Mouse (Mus musculus) erythroid progenitor cell, adult 5-6 weeks (primary cell): ENCODE data around the gene Tent4b. TPM values are rescaled to one million over a fixed set of nuclear protein-coding genes. Genes with fewer than 3 reads are reported as not detected.

Source experiments
- ATAC-seq: replicated peaks from 2 replicates; pipeline ENCODE4 v1.8.0; 2016; ENCODE audit warnings: moderate number of reproducible peaks, mild to moderate bottlenecking, moderate TSS enrichment, inconsistent platforms; ENCODE audit not compliant: poor library complexity, low FRiP score, severe bottlenecking
- total RNA-seq, 2 experiments: library from RNA; stranded (forward) in 1 of 2; stranded (reverse) in 1 of 2; fragments of 150-400 nt in 1 of 2; fragments of 186-747, 209-891 nt in 1 of 2; gene quantifications; 2 replicates each; pipeline versions ENCODE4 v1.2.3 to v1.2.4; 2015 to 2017; ENCODE audit warnings: low replicate concordance in 2 of 2

Gene Tent4b
- total RNA-seq, 2 experiments from 2014 or later: 24.1 to 24.7 TPM

DNA sequence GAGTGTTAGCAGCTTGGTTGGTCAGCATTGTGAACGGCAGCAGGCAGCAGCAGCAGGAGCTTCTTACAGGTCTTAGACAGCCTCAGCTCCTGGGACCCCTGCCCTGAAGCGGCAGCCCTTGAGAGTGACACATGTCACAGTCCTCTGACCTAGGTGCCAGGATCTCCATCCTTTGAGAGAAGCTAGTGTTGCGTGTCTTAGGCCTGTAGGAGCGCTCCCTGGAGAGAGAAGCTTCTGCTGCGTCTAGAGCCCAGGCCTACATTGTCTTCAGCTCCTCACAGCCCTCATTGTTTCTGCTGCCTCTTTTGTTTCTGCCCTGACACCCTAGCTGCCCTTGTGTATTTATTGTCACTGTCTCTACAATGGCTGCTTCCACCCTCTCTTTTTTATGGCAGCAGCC lies 26.3 kb downstream of the Tent4b start:
- no peak for ATAC-seq

DNA sequence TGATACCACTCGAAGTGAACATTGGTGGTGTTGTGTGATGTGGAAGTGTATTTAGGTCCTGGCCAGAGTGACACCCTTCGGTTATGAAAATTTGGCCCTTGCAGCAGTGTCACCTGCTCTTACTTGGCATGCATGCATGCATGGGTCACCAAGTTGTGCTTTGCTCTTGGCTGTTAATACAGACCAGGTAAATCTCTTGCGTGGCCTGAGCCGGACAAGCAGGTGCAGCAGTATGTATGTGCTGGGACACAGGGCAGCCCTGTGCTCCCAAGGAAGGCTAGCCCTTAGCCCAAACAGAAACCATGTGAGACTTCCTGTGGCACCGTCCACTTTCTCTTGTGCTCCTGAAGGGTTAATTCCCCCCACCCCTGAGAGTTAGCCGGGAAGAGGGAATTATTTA lies 28.8 kb downstream of the Tent4b start:
- ATAC-seq: no peak

DNA sequence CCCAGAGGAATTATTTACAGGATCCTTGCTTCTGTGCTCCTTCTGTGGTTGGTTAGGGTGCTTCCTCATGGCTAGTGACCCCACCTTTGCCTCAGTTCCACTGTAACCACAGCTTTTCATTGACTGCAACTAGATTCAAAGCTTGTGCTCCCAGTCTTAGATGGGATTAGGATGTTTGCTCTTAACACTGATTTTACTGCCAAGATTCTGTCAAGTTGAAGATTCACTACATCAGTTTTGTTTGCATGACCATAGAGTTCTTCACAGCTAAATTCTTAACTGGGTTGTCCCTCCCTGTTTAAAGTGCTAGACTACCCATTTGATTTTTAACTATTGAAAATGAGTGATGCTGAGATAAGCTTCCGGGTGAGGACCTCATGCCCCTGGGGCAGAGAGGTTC lies 29.3 kb downstream of the Tent4b start:
- ATAC-seq: no peak

DNA sequence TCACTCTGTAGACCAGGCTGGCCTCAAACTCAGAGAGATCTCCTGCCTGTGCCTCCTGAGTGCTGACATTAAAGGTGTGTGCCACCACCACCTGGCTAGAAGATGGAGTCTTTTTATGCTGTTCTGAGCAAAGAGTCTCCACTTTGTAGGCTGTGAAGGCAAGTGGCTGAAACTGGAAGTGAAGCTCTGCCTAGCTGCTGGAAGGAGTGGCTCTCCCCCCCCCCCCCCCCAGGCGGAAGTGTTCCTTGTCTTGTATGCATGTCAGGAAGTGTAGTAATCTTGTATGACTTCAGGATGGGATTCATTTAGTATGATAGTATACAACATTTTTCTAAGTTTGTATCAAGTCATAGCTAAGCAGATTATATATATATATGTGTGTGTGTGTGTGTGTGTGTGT lies 29.8 kb downstream of the Tent4b start:
- ATAC-seq: no peak

DNA sequence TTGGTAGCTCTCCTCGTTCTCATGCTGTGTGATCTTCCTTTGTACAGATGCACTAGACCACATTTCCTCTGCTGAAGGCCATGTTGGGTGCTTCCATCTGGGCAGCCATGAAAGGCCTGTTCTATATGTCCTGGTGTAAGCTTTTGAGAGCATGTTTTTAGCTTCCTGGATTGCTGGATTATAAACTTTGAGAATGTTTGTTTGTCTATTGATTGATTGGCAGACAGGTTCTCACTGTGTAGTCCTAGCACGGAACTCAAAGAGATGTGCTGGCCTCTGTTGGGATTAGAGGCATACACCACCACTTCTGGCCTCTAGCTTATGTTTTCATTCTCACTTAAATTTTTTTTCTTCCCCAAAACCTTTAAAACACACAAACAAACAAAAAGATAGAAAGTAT lies 37.7 kb downstream of the Tent4b start:
- ATAC-seq: no peak

DNA sequence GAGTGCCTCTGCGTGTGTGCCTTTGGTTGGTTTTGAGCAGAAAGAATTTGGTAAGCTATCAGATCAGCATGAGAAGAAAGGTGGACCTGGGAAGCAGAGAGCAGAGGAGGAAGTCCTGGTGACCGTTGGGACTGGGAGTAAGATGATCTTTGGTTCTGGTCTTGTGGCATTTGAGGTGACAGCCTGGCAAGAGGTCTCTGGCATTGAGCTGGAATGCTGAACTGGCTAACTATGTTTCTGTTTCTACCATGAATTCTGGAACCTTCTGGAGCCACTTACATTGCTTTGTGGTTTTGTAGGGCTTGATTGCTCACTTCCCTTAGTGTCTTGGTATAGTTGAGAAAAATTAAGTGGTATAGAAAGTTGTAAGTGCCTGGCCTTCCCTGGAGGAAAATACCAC lies 38.6 kb downstream of the Tent4b start:
- no peak for ATAC-seq

DNA sequence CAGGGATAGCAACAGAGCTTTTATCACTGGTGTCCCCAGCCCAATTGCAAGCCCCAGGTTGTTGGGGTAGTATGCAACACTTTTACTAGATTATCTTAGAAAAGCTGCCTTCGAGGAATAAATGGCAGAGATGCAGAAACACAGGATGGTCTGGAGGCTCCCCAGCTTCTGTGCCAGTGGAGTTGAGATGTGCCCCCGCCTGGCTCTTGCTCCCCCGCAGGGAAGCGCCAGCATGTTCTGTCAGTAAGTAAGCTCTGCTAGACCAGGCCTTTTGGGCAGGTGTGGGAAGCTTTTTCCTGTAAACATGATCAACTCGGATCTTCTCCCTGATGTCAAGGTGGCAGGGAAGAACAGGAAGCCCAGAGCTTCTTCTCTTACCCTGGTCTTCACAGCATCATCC lies 40.3 kb downstream of the Tent4b start:
- ATAC-seq: no peak

DNA sequence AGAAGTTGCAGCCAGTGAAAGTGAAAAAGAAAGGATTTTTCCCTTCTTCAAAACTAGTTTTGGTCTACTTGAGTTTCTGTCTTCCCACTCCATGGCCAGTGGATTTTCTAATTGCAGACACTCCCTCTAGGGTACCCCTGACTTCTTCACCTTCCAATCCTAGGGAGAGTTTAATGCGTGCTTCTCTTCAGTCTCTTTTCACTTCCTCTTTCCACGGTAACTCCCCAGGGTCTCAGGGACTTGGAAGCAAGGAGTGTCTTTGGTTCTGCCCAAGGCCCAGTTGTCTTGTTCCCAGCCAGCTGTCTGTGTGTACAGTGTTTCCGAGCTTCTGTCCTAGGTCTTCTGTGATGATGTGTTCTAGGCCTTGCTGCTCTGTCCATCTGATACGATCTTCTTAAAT lies 42.9 kb downstream of the Tent4b start:
- no peak for ATAC-seq

DNA sequence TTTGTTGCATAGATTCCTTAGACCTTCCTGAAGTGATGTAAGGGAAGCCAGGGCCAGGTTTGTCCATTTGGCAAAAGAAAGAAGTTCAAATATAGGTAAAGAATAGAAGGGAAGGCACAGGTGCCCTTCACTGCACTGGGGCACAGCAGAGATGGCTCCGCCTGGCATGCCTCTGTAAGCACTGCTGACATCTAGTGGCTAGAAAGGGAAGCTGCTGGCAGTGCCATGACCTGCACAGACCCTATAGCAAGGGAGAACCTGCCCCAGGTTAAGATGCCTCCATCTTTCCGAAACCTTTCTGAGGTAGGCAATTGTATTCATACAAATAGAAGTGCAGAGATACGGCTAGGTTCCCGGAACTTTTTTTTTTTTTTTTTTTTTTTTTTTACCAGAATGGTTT lies 45.3 kb downstream of the Tent4b start:
- peak; percentile 94 for ATAC-seq

DNA sequence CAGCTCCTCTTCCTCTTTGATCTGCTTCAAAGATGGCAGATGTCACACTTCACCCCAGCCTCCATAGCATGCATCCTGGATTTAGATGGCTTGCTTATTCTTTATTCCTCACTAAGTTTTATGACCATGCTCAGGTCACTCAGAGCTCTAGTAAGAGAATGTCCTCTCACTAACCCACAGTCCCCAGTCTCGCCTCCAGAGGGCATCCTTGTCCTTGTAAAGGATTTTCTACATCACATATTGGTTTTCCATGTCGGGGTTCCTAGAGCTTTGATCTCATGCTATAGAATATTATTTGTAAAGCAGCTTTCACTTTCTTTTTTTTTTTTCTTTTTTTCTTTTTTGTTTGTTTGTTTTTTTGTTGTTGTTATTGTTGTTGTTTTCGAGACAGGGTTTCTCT lies 53.8 kb downstream of the Tent4b start:
- no peak for ATAC-seq

DNA sequence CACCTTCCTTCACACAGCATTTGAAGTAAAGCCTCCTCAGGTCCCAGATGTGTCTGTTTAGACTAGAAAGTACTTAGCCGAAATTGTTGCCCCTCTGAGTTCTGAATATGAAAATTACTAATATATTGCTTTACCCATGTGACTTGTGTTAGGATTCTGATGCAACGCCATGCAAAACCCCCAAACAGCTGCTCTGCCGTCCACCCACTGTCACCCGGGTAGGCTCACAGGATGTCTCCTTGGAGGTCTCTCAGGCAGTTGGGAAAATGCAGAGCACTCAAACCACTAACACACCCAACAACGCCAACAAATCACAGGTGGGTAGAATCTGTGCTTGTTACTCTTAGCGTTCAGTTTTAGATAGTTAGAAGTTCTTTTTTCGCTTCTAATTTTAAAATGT lies 55.9 kb downstream of the Tent4b start:
- ATAC-seq: no peak

DNA sequence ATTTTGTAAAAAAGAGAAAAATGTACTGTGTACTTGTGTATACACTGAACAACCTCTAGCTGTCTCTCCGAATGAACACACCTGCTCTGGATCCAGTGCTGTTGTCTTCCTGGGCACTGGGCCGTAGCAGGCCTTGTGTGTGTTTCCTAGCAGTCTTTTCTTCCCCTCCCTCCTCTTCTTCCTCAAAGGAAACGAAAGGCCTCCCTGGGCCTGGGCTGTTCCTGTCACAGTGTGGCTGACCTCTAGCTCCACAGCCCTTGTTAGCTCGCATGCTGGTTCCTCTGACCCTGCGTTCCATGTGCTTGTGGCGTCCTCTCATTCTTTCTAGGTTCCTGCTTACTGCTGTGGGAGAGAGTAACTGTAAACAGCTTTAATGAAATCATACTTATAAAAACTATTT lies 59.0 kb downstream of the Tent4b start:
- no peak for ATAC-seq

DNA sequence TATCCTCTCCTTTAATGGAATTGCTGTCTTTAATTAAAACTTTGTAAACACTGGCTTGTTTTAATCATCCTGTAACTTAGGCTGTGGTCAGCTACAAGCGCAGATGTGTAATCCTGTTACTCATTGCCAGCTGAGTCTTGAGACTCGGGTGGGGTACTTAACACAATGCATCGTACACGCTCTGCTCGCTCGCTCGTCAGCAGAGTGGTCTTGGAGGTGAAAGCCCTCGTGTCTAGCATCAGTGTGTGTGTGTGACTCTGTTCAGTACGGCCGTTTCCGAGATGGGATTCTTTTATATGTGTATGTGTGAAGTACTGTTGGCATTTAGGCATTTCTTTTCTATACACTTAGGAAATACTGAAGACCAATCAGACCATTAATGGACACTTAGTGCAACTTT lies 59.5 kb downstream of the Tent4b start:
- no peak for ATAC-seq

DNA sequence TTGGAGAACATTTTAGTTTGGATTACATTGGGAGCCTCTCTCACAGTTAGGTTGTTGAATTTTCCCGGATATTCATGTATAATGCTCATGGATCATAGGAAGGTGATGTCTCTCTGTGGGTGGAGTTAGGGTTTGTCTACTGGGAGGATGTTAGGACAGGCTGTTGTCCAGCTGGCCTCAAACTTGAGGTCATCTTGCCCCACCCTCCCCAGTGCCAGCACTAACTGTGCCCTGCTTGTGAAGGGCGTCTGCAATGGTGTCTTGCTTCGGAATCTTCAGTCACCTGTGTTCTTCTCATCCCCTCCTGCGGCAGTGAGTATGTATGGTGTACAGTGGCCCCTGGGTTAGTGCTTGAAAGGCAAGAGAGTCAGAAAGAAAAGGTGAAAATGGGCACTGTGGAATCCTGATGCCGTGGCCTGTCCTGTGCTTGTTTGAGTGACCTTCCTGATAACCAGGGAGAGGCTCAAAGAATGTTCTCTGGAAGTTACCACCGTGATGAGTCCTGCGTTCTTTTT lies 61.5 kb downstream of the Tent4b start:
- ATAC-seq: no peak

DNA sequence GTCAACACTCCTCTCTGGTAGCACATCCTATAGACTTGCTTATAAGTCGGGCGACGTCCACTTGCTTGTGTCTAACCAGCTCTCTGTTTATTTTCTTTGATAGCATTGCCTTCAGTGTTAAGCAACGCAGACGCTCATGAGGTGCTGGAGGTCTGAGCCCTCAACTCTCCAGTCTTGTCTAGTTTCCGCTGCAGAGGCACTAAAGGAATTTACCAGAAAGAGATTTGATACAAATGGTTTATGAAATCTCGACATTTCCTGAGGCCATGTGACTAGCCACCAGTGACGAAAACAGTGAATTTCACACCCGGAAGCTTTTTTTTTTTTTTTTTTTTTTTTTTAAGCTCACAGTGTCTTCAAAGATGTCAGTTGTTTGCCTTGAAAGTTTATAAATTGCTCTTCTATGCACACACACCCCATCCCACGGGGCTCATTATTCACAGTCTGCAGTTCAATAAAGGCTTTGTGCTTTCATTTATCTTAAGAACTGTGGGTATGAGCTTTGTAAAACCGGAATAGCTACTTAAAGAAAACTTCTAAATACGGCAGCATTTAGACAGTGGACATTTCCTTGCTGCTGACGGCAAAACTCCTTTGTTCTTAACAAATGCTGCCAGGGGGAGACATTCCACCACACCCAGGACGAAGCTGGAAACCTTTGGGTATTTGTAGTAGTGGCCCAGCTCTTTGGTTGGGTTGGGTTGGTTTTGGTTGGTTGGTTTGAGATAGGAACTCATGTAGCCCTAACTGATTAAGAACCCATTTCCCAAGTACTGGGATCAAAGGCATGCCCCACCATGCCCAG lies 64.0 kb downstream of the Tent4b start:
- no peak for ATAC-seq

DNA sequence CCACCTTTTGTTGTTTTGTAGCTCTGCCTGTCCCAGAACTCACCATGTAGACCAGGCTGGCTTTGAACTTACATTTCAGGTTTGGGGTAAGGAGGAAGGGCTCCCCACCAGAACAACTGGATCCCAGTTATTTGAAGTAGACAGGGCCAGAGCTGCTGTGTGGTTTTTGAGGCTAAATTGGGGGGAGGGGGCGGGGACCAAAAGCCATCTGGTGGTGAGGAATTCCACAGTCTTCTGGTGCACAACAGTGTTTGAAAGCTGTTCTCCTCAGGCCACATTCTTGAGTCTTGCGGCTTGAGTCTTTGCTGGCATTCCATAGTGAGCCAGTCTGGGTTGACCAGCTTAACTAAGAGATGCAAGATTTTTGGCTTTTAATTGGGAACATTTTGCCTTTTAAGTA lies 66.5 kb downstream of the Tent4b start:
- ATAC-seq: no peak

DNA sequence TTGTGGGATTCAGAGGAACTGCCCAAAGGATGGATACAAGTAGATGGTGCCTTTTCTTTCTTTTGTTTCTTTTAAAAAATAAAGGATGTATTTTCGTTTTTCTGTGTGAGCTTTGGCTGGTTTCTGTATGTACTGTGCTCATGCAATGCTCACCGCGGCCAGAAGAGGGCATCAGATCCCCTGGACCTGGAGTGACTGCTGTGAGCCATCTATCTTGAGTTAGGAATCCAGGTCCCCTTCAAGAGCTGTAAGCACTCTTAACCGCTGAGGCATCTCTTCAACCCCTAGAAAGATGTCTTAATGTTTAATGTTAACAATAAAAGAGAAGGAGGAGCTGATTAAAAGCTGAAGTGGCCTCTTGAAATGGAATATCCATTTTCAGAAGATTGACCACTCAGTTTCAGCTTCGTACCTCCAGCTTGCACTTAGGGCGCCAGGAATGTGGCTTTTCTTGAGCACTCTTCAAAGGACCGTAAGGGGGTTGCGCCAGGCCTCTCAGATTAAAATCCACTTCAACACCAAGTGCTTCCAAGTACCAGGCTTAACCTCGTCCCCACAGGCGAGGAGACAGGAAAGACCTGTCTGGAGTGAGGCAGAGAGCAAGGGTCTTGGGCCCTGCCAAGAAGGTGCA lies 67.3 kb downstream of the Tent4b start:
- peak; percentile 76 for ATAC-seq

DNA sequence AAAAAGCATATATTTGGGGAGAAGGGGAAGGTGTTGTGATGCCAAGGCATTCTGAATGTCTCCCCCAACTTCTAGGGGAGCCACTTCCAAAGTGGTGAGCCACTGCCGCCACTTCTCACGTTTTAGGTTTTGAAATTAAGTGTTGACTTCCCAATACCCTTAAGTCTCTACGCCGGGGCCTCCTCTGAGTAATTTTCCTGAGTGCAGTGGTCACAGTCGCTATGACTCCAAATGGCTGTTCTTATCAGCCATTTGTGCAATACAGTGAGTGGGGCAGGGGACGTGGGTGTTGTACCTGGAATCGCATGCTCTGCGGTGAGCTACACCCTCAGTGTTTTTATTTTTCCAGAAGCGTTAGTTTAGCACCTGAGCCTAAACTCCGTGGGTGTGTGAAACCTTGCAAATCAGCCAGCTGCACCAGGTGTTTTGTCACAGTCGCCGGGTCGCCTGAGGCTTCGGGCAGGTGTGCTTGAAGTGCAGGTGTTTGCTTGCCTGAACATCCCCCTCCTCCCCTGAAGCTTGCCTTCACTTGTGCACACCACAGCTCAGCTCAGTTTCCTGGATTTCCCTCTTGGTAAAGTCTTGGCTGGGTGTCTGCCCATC lies 67.9 kb downstream of the Tent4b start:
- no peak for ATAC-seq

DNA sequence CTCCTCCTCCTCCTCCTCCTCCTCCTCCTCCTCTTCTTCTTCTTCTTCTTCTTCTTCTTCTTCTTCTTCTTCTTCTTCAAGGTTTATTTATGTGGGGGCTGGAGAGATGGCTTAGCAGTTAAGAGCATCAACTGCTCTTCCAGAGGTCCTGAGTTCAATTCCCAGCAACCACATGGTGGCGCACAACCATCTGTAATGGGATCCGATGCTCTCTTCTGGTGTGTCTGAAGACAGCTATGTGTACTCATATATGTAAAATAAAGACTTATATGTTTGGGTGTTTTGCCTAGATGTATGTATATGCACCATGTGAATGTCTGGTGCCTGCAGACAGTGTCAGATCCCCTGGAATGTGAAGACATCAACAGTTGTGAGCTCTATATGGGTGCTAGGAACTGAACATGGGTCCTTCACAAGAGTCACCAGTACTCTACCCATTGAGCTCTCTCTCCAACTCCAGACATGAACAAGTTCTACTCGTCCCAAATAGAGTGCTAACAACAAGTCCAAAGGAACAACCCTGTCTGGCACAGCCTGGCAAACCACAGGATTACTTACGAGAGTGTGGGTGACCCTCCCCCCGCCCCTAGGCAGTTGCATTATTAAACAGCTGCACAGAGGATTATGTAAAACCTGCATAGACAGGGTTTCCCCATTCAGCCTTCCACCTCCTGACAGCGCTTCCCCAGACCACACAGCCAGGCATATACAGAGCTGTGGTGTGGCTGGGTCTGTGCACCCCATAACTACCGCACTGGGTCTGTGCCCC lies 70.3 kb downstream of the Tent4b start:
- no peak for ATAC-seq

DNA sequence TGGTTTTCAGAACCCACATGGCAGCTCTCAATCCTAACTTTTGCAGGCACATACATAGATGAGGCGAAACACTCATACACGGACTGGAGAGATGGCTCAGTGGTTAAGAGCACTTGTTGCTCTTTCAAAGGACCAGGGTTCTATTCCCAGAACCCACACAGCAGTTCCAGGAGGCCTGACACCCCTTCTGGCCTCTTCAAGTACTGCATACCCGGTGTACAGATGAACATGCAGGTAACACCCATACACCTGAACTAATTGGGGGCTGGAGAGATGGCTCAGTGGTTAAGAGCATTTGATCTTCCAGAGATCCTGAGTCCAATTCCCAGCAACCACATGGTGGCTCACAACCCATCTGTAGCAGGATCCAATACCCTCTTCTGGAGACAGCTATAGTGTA lies 71.1 kb downstream of the Tent4b start:
- no peak for ATAC-seq
